Mouse (Mus musculus) G1E (cell line): Measurements from ENCODE around the gene Mef2d. TPM values are rescaled to one million over a fixed set of nuclear protein-coding genes. Genes with fewer than 3 reads are reported as not detected.
A peak's percentile ranks its signal among the peaks of the same experiment; 100 is the strongest.

Experiments used
- ATAC-seq: 2 replicates; pipeline ENCODE4 v1.8.0; 2016; ENCODE audit warnings: mild to moderate bottlenecking; ENCODE audit not compliant: insufficient number of reproducible peaks, poor library complexity, low FRiP score, severe bottlenecking; ENCODE audit errors: extremely low read depth
- DNase-seq: peaks from one replicate; pipeline ENCODE4 v3.0.0; 2012; ENCODE audit warnings: low spot score
- H3K27me3 ChIP-seq: 2 replicates; pipeline ENCODE4 v1.6.1; 2012; ENCODE audit warnings: mild to moderate bottlenecking, low read length, inconsistent platforms; ENCODE audit not compliant: insufficient read depth
- H3K36me3 ChIP-seq: replicated peaks from 2 replicates; pipeline ENCODE3; 2012; ENCODE audit warnings: mild to moderate bottlenecking, inconsistent platforms
- H3K4me1 ChIP-seq: 2 replicates; pipeline ENCODE4 v1.6.1; 2012; ENCODE audit warnings: low read depth, low read length, inconsistent platforms, mixed read lengths; ENCODE audit not compliant: insufficient read depth
- H3K4me3 ChIP-seq: 2 replicates; pipeline ENCODE4 v1.5.1; 2012; ENCODE audit warnings: low read depth, mild to moderate bottlenecking, inconsistent platforms, low read length, moderate library complexity, mixed read lengths
- H3K9me3 ChIP-seq: replicated peaks from 2 replicates; pipeline ENCODE4 v1.6.1; 2012; ENCODE audit warnings: inconsistent platforms
- CTCF ChIP-seq: IDR thresholded peaks from 2 replicates; pipeline ENCODE4 v1.5.1; 2012; ENCODE audit warnings: low read depth, low read length, inconsistent platforms, mixed read lengths
- GATA1 ChIP-seq: IDR thresholded peaks from 2 replicates; pipeline ENCODE4 v1.6.1; 2012; ENCODE audit warnings: borderline replicate concordance, low read length, inconsistent platforms, mixed read lengths
- GATA2 ChIP-seq: IDR thresholded peaks from 2 replicates; pipeline ENCODE4 v1.6.1; 2012; ENCODE audit warnings: low read depth, low read length, inconsistent platforms, borderline replicate concordance
- POLR2AphosphoS5 ChIP-seq: IDR thresholded peaks from 2 replicates; pipeline ENCODE4 v1.6.1; 2012; ENCODE audit warnings: low read depth, low read length, inconsistent platforms; ENCODE audit not compliant: insufficient replicate concordance
- TAL1 ChIP-seq: conservative IDR thresholded peaks from 2 replicates; pipeline ENCODE4 v1.6.1; 2012; ENCODE audit warnings: low read depth, low read length, inconsistent platforms, mixed read lengths
- polyA plus RNA-seq: library from polyadenylated mRNA; stranded (reverse); fragments of >175 nt; gene quantifications from 2 replicates; pipeline ENCODE4 v1.2.3, GENCODE M21; 2012
- total RNA-seq, 2 experiments: library from RNA; stranded (forward) in 1 of 2; stranded (reverse) in 1 of 2; fragments of 200-1000 nt in 1 of 2; fragments of >200 nt in 1 of 2; fragmentation: Nextera tagmentation in 1 of 2; gene quantifications; 2 replicates each; pipeline ENCODE4 v1.2.3; 2014 to 2017

Mef2d gene
- total and polyA plus RNA-seq, 3 experiments, result 15.4 to 133 (median 125) TPM

GRCm38 (mm10) chr3:88219940-88220339 lies 77.8 kb downstream of the Mef2d start:
- no peak for ATAC-seq
- Histone ChIP-seq H3K9me3 (no peaks in the 10 kb centered on the region), H3K27me3 (peaks cover 38% of the 10 kb centered on the region), H3K36me3 (no peaks in the 10 kb centered on the region), H3K4me3 (no peak overlapping the region), H3K4me1 (peaks cover 10% of the 10 kb centered on the region)
- TF ChIP-seq CTCF, result no peak
- no peak for TF ChIP-seq TAL1
- no peak for TF ChIP-seq GATA1
- no peak for TF ChIP-seq GATA2
- no peak for TF ChIP-seq POLR2AphosphoS5
- no peak for DNase-seq

- Histone ChIP-seq H3K4me3 (no peak overlapping the region), H3K4me1 (peaks cover 1% of the 10 kb centered on the region; the same call in 1 of the 2 replicates), H3K27me3 (peaks cover 37% of the 10 kb centered on the region), H3K36me3 (no peaks in the 10 kb centered on the region), H3K9me3 (no peaks in the 10 kb centered on the region)
- TF ChIP-seq POLR2AphosphoS5, result no peak
- no peak for TF ChIP-seq GATA1
- DNase-seq, result peak; percentile 49
- ATAC-seq, result no peak; the same call in 1 of the 2 replicates
Measured at GRCm38 (mm10) chr3:88220842-88221241, 78.7 kb downstream of the Mef2d start.

Other genes with a start within 250 kb of the Mef2d start
Only the 20 nearest of the 23 such genes appear.
- 289 and 317 TPM in 2 replicates for gene Mrpl24, start 222.9 kb upstream of the Mef2d start, total RNA-seq (2014; fragmentation: Nextera tagmentation)
- 183 and 204 TPM in 2 replicates for gene Mrpl24, start 222.9 kb upstream of the Mef2d start, total RNA-seq (2017)
- 21.2 and 24.9 TPM in 2 replicates for gene Mrpl24, start 222.9 kb upstream of the Mef2d start, polyA plus RNA-seq
- 67.3 and 70.8 TPM in 2 replicates for gene Isg20l2, start 212.1 kb upstream of the Mef2d start, total RNA-seq (2014; fragmentation: Nextera tagmentation)
- gene Isg20l2, start 212.1 kb upstream of the Mef2d start, total RNA-seq (2017), result 54.1 and 54.9 TPM in 2 replicates
- gene Isg20l2, start 212.1 kb upstream of the Mef2d start, polyA plus RNA-seq, result 15.8 and 18.3 TPM in 2 replicates
- 14.9 and 20.4 TPM in 2 replicates for gene Rrnad1, start 211.7 kb upstream of the Mef2d start, total RNA-seq (2014; fragmentation: Nextera tagmentation)
- gene Rrnad1, start 211.7 kb upstream of the Mef2d start, total RNA-seq (2017), result 19.2 and 24.8 TPM in 2 replicates
- 28.7 and 38.2 TPM in 2 replicates for gene Rrnad1, start 211.7 kb upstream of the Mef2d start, polyA plus RNA-seq
- not detected in 2 replicates for gene Crabp2, start 193.7 kb upstream of the Mef2d start, total RNA-seq (2014; fragmentation: Nextera tagmentation)
- 0.38 TPM in 1 of 2 replicates, not detected in the other for gene Crabp2, start 193.7 kb upstream of the Mef2d start, total RNA-seq (2017)
- not detected in 2 replicates for gene Crabp2, start 193.7 kb upstream of the Mef2d start, polyA plus RNA-seq
- gene Nes, start 171.3 kb upstream of the Mef2d start, total RNA-seq (2014; fragmentation: Nextera tagmentation), result not detected in 2 replicates
- gene Nes, start 171.3 kb upstream of the Mef2d start, total RNA-seq (2017), result 0.12 and 0.22 TPM in 2 replicates
- gene Nes, start 171.3 kb upstream of the Mef2d start, polyA plus RNA-seq, result 0.02 TPM in 2 replicates
- gene Bcan, start 142.1 kb upstream of the Mef2d start, total RNA-seq (2014; fragmentation: Nextera tagmentation), result not detected in 2 replicates
- 0.06 TPM in 1 of 2 replicates, not detected in the other for gene Bcan, start 142.1 kb upstream of the Mef2d start, total RNA-seq (2017)
- not detected in 2 replicates for gene Bcan, start 142.1 kb upstream of the Mef2d start, polyA plus RNA-seq
- gene Hapln2, start 114.8 kb upstream of the Mef2d start, total RNA-seq (2014; fragmentation: Nextera tagmentation), result not detected in 2 replicates
- gene Hapln2, start 114.8 kb upstream of the Mef2d start, total RNA-seq (2017), result not detected in 2 replicates
- gene Hapln2, start 114.8 kb upstream of the Mef2d start, polyA plus RNA-seq, result not detected in 2 replicates
- 22.5 and 27.8 TPM in 2 replicates for gene Gpatch4, start 99.3 kb upstream of the Mef2d start, total RNA-seq (2014; fragmentation: Nextera tagmentation)
- gene Gpatch4, start 99.3 kb upstream of the Mef2d start, total RNA-seq (2017), result 15.0 and 16.6 TPM in 2 replicates
- 31.3 and 48.1 TPM in 2 replicates for gene Gpatch4, start 99.3 kb upstream of the Mef2d start, polyA plus RNA-seq
- gene Naxe, start 83.9 kb upstream of the Mef2d start, total RNA-seq (2014; fragmentation: Nextera tagmentation), result 41.1 and 42.1 TPM in 2 replicates
- gene Naxe, start 83.9 kb upstream of the Mef2d start, total RNA-seq (2017), result 40.1 and 42.4 TPM in 2 replicates
- 44.1 and 52.8 TPM in 2 replicates for gene Naxe, start 83.9 kb upstream of the Mef2d start, polyA plus RNA-seq
- not detected in 2 replicates for gene Ttc24, start 64.1 kb upstream of the Mef2d start, total RNA-seq (2014; fragmentation: Nextera tagmentation)
- gene Ttc24, start 64.1 kb upstream of the Mef2d start, total RNA-seq (2017), result 0.05 TPM in 1 of 2 replicates, not detected in the other
- not detected in 2 replicates for gene Ttc24, start 64.1 kb upstream of the Mef2d start, polyA plus RNA-seq
- gene Iqgap3, start 60.4 kb upstream of the Mef2d start, total RNA-seq (2014; fragmentation: Nextera tagmentation), result 20.2 and 29.3 TPM in 2 replicates
- gene Iqgap3, start 60.4 kb upstream of the Mef2d start, total RNA-seq (2017), result 22.8 and 22.9 TPM in 2 replicates
- 10.6 and 13.8 TPM in 2 replicates for gene Iqgap3, start 60.4 kb upstream of the Mef2d start, polyA plus RNA-seq
- gene Rhbg, start 112.3 kb downstream of the Mef2d start, total RNA-seq (2014; fragmentation: Nextera tagmentation), result not detected in 2 replicates
- gene Rhbg, start 112.3 kb downstream of the Mef2d start, total RNA-seq (2017), result not detected in 2 replicates
- not detected in 2 replicates for gene Rhbg, start 112.3 kb downstream of the Mef2d start, polyA plus RNA-seq
- gene Gm38392, start 144.8 kb downstream of the Mef2d start, total RNA-seq (2014; fragmentation: Nextera tagmentation), result not detected in 2 replicates
- gene Gm38392, start 144.8 kb downstream of the Mef2d start, total RNA-seq (2017), result not detected in 2 replicates
- gene Gm38392, start 144.8 kb downstream of the Mef2d start, polyA plus RNA-seq, result not detected in 2 replicates
- 11.5 and 17.6 TPM in 2 replicates for gene Tsacc, start 154.6 kb downstream of the Mef2d start, total RNA-seq (2014; fragmentation: Nextera tagmentation)
- gene Tsacc, start 154.6 kb downstream of the Mef2d start, total RNA-seq (2017), result 6.3 and 13.9 TPM in 2 replicates
- 0.74 and 1.1 TPM in 2 replicates for gene Tsacc, start 154.6 kb downstream of the Mef2d start, polyA plus RNA-seq
- gene Cct3, start 154.7 kb downstream of the Mef2d start, total RNA-seq (2014; fragmentation: Nextera tagmentation), result 213 and 234 TPM in 2 replicates
- gene Cct3, start 154.7 kb downstream of the Mef2d start, total RNA-seq (2017), result 292 and 314 TPM in 2 replicates
- gene Cct3, start 154.7 kb downstream of the Mef2d start, polyA plus RNA-seq, result 27.9 and 28.7 TPM in 2 replicates
- 119 and 123 TPM in 2 replicates for gene Glmp, start 182.7 kb downstream of the Mef2d start, total RNA-seq (2014; fragmentation: Nextera tagmentation)
- 65.7 and 89.1 TPM in 2 replicates for gene Glmp, start 182.7 kb downstream of the Mef2d start, total RNA-seq (2017)
- 31.4 and 67.5 TPM in 2 replicates for gene Glmp, start 182.7 kb downstream of the Mef2d start, polyA plus RNA-seq
- gene Tmem79, start 193.8 kb downstream of the Mef2d start, total RNA-seq (2014; fragmentation: Nextera tagmentation), result 3.8 and 8.1 TPM in 2 replicates
- 1.1 and 1.6 TPM in 2 replicates for gene Tmem79, start 193.8 kb downstream of the Mef2d start, total RNA-seq (2017)
- 1.3 and 2.7 TPM in 2 replicates for gene Tmem79, start 193.8 kb downstream of the Mef2d start, polyA plus RNA-seq
- gene Smg5, start 193.9 kb downstream of the Mef2d start, total RNA-seq (2014; fragmentation: Nextera tagmentation), result 47.5 and 59.3 TPM in 2 replicates
- 53.9 and 57.6 TPM in 2 replicates for gene Smg5, start 193.9 kb downstream of the Mef2d start, total RNA-seq (2017)
- 56.8 and 78.5 TPM in 2 replicates for gene Smg5, start 193.9 kb downstream of the Mef2d start, polyA plus RNA-seq
- gene Paqr6, start 222.2 kb downstream of the Mef2d start, total RNA-seq (2014; fragmentation: Nextera tagmentation), result not detected in 2 replicates
- gene Paqr6, start 222.2 kb downstream of the Mef2d start, total RNA-seq (2017), result 0.12 and 0.38 TPM in 2 replicates
- not detected in 2 replicates for gene Paqr6, start 222.2 kb downstream of the Mef2d start, polyA plus RNA-seq
- gene Bglap3, start 230.4 kb downstream of the Mef2d start, total RNA-seq (2014; fragmentation: Nextera tagmentation), result not detected in 2 replicates
- 0.16 and 0.17 TPM in 2 replicates for gene Bglap3, start 230.4 kb downstream of the Mef2d start, total RNA-seq (2017)
- gene Bglap3, start 230.4 kb downstream of the Mef2d start, polyA plus RNA-seq, result not detected in 2 replicates